Mouse (Mus musculus) neural tube, embryonic 14.5 days (tissue): ENCODE data around the gene Pak6. TPM values are rescaled to one million over a fixed set of nuclear protein-coding genes. Genes with fewer than 3 reads are reported as not detected.

Experiments used
- ATAC-seq: fragments of 200-750 bp; cut with Nextera tagmentation; 2 replicates; pipeline ENCODE4 v1.8.0; 2017; ENCODE audit warnings: low read depth, mild to moderate bottlenecking, moderate TSS enrichment, moderate library complexity
- H3K27ac ChIP-seq: fragments of 300-500 bp; sonication (generic); 2 replicates; pipeline ENCODE4 v1.5.1; 2014; ENCODE audit warnings: low read depth, mild to moderate bottlenecking, control low read depth, low read length, moderate library complexity, mixed read lengths
- H3K27me3 ChIP-seq: fragments of 300-500 bp; sonication (generic); 2 replicates; pipeline ENCODE4 v1.6.1; 2014; ENCODE audit warnings: low read length; ENCODE audit not compliant: control insufficient read depth, insufficient read depth
- H3K36me3 ChIP-seq: fragments of 300-500 bp; sonication (generic); 2 replicates; pipeline ENCODE4 v1.6.1; 2014; ENCODE audit warnings: low read length, mixed read lengths; ENCODE audit not compliant: control insufficient read depth, insufficient read depth
- H3K4me1 ChIP-seq: fragments of 300-500 bp; sonication (generic); 2 replicates; pipeline ENCODE4 v1.6.1; 2014; ENCODE audit warnings: low read length; ENCODE audit not compliant: control insufficient read depth, insufficient read depth
- H3K4me2 ChIP-seq: fragments of 300-500 bp; sonication (generic); 2 replicates; pipeline ENCODE4 v1.6.1; 2014; ENCODE audit warnings: mild to moderate bottlenecking, low read depth, low read length, control low read depth
- H3K4me3 ChIP-seq: fragments of 300-500 bp; sonication (generic); 2 replicates; pipeline ENCODE4 v1.5.1; 2014; ENCODE audit warnings: low read depth, low read length, control low read depth, mixed read lengths
- H3K9ac ChIP-seq: fragments of 300-500 bp; sonication (generic); replicated peaks from 2 replicates; pipeline ENCODE4 v1.6.1; 2014; ENCODE audit warnings: low read depth, mild to moderate bottlenecking, control low read depth, low read length, mixed read lengths
- H3K9me3 ChIP-seq: fragments of 300-500 bp; sonication (generic); 2 replicates; pipeline ENCODE4 v1.6.1; 2016; ENCODE audit warnings: low read length; ENCODE audit not compliant: control insufficient read depth
- WGBS: fragments of 180-500 bp; shearing (Covaris S2); extraction: QIAGEN DNeasy Blood & Tissue Kit; methylation state at CpG from one replicate; pipeline ENCODE4 v1.1.7; 2014; 5-methylcytosine and 5-hydroxymethylcytosine counted together
- polyA plus RNA-seq: library from polyadenylated mRNA; unstranded; fragments of >200 nt; fragmentation: Nextera tagmentation; extraction: Ambion mirVana; gene quantifications from 2 replicates; pipeline ENCODE4 v1.2.1, GENCODE M21; 2014

Gene Pak6
- polyA plus RNA-seq, 1 experiment from 2014 or later, result 39.1 TPM

GRCm38 (mm10) chr2:118686693-118687092 lies 23.6 kb downstream of the Pak6 start:
- Histone ChIP-seq H3K4me2 (no peak overlapping the region), H3K27ac (no peak overlapping the region), H3K36me3 (no peaks in the 10 kb centered on the region), H3K9me3 (no peaks in the 10 kb centered on the region), H3K9ac (no peak overlapping the region), H3K27me3 (no peaks in the 10 kb centered on the region), H3K4me1 (no peaks in the 10 kb centered on the region), H3K4me3 (no peak overlapping the region)
- WGBS, result 84% methylated on average over 8 of the region's 8 CpGs
- no peak for ATAC-seq

DNA sequence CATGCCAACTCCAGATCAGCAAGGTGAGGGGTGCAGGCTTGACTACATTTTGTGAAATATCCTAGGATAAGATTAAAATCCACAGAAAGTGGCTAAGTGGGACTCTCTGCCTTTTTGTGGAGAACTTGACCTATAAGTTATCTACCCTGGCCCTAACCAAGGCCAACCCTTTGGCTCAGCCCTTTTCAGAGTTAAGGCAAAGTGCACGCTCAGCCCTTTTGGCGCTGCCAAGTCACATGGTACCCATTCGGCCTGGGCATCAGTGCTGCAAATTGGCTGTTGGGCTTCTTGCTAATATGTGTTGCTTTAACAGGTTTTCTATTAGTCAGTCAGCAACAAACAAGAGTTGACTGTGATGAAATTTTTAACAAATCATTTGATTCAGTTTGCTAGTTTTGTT lies 24.7 kb downstream of the Pak6 start:
- H3K36me3 ChIP-seq, result no peaks in the 10 kb centered on the region
- no peak overlapping the region for H3K27ac ChIP-seq
- H3K4me1 ChIP-seq, result no peaks in the 10 kb centered on the region
- WGBS, result 88% methylated on average over 3 of the region's 3 CpGs
- no peak overlapping the region for H3K9ac ChIP-seq
- H3K9me3 ChIP-seq, result no peaks in the 10 kb centered on the region
- H3K4me3 ChIP-seq, result no peak overlapping the region
- no peak overlapping the region for H3K4me2 ChIP-seq
- no peak for ATAC-seq
- no peaks in the 10 kb centered on the region for H3K27me3 ChIP-seq

GRCm38 (mm10) chr2:118689875-118690274 lies 26.8 kb downstream of the Pak6 start:
- Histone ChIP-seq H3K27ac (no peak overlapping the region), H3K4me3 (no peak overlapping the region), H3K9ac (no peak overlapping the region), H3K27me3 (no peaks in the 10 kb centered on the region), H3K36me3 (no peaks in the 10 kb centered on the region), H3K4me1 (no peaks in the 10 kb centered on the region), H3K4me2 (no peak overlapping the region), H3K9me3 (no peaks in the 10 kb centered on the region)
- WGBS, result 83% methylated on average over 10 of the region's 10 CpGs
- no peak for ATAC-seq

DNA sequence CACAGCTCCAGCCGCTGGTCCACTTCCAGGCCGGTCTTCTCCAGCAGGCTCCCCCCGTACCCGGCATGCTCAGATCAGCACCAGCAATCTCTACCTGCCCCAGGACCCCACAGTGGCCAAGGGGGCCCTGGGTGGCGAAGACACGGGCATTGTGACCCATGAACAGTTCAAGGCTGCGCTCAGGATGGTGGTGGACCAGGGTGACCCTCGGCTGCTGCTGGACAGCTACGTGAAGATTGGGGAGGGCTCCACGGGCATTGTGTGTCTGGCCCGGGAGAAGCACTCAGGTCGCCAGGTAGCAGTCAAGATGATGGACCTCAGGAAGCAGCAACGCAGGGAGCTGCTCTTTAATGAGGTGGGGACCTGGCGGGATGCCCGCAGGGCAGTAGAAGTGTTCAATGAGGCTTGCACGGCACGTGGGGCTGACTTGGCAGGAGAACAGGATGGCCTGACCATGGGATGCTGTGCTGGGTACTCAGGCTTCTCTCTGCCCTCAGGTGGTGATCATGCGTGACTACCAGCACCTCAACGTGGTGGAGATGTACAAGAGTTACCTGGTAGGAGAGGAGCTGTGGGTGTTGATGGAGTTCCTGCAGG lies 30.4 kb downstream of the Pak6 start:
- ATAC-seq, result 0 out of 2 replicates have a peak, but pooled peaks have one; percentile 19
- H3K4me2 ChIP-seq, result no peak overlapping the region
- H3K4me3 ChIP-seq, result no peak overlapping the region
- no peaks in the 10 kb centered on the region for H3K9me3 ChIP-seq
- no peak overlapping the region for H3K9ac ChIP-seq
- H3K27ac ChIP-seq, result no peak overlapping the region
- H3K4me1 ChIP-seq, result no peaks in the 10 kb centered on the region
- 77% methylated on average over 19 of the region's 19 CpGs for WGBS
- H3K27me3 ChIP-seq, result peaks cover 7% of the 10 kb centered on the region; the same call in 1 of the 2 replicates
- H3K36me3 ChIP-seq, result no peaks in the 10 kb centered on the region

DNA sequence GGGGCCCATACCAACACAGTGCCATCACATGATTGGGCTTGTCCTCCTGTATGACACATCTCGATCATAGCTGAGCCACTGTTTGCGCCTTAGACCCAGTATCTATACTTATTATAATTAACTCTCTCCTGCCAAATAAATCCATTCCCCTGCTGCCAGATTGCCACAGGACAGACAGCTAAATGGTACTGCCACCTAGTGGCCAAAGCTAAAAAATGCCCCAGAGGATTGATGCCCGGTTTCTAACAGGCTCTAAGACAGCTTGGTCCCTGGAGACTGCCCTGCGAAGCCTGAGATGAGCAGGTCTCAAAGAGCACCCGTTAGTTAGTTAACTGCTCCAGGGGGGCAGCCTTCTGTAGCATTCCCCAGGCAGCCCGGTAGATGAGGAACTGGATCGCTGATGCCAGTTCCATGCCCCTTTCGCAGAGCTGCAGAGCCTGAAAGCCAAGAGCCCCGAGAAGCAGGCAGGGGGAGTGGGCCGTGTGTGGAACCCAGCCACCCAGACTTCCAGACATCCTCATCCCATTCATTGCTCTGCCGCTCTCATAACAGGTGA lies 32.7 kb downstream of the Pak6 start:
- Histone ChIP-seq H3K4me1 (no peaks in the 10 kb centered on the region), H3K4me2 (no peak overlapping the region), H3K4me3 (no peak overlapping the region), H3K27me3 (peaks cover 24% of the 10 kb centered on the region), H3K9me3 (no peaks in the 10 kb centered on the region), H3K9ac (no peak overlapping the region), H3K36me3 (no peaks in the 10 kb centered on the region), H3K27ac (no peak overlapping the region)
- ATAC-seq, result peak; percentile 13; the same call in 1 of the 2 replicates
- 28% methylated on average over 11 of the region's 11 CpGs for WGBS

DNA sequence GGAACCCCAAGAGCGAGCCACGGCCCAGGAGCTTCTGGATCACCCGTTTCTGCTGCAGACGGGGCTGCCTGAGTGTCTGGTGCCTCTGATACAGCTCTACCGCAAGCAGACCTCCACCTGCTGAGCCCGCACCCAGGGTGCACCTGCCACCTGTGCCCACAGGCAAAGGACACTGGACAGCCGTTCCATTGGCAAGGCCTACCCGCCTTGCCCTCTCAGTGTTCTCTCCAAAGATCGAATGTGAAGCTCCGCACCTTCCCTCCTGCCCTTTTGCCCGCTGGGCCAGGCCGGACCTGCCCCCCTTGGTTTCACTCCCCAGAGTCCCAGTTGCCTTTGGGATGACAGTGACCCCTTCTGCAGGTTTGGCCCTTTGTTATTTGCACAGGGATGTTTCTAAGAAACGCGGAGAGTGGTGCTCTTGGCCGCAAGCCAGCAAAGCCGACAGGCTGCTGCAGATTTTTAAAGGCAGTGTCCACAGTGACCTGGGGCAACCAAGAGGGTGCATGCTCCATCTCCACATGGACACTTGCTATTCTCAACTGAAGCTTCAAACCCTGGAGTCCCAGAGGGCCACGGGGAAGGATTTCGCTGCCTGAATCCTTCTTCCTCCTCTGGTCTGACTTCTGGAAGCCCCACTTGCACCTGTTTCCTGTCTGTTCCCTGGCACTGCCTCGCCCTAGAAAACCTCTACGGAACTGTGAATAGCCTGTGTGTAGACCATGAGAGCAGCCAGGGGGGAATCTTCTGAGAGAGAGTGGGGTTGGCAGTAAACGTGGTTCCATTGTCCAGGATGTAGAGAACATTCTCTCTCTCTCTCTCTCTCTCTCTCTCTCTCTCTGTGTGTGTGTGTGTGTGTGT lies 33.6 kb downstream of the Pak6 start:
- no peaks in the 10 kb centered on the region for H3K4me1 ChIP-seq
- no peak overlapping the region for H3K9ac ChIP-seq
- peaks cover 31% of the 10 kb centered on the region for H3K27me3 ChIP-seq
- no peaks in the 10 kb centered on the region for H3K9me3 ChIP-seq
- ATAC-seq, result no peak
- no peak overlapping the region for H3K4me2 ChIP-seq
- H3K36me3 ChIP-seq, result no peaks in the 10 kb centered on the region
- H3K27ac ChIP-seq, result no peak overlapping the region
- 48% methylated on average over 21 of the region's 21 CpGs for WGBS
- H3K4me3 ChIP-seq, result no peak overlapping the region

GRCm38 (mm10) chr2:118697311-118697877 lies 34.3 kb downstream of the Pak6 start:
- 34% methylated on average over 5 of the region's 5 CpGs for WGBS
- Histone ChIP-seq H3K4me3 (no peak overlapping the region), H3K9me3 (no peaks in the 10 kb centered on the region), H3K36me3 (no peaks in the 10 kb centered on the region), H3K9ac (no peak overlapping the region), H3K27ac (no peak overlapping the region), H3K4me2 (no peak overlapping the region), H3K4me1 (no peaks in the 10 kb centered on the region; the same call in 1 of the 2 replicates), H3K27me3 (peaks cover 38% of the 10 kb centered on the region)
- no peak for ATAC-seq

DNA sequence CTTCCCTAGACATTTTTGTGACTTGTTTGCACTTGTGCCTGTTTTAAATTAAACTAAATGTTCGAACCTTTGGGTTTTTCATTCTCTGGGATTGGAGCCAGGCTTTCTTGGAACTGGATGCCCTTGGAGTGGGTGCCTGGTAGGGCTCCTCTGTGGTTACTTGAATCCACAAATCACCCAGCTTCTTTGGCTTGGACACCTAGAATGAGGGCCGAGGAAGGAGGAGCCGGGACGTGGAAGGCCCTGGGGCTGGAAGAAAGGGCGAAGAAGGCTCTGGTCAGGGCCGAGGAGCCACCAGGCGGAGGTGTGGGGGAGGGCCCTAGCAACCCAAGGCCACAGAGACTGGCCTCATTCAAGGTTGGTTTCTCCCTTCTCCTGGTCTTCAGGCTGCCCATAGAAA lies 34.9 kb downstream of the Pak6 start:
- WGBS, result 27% methylated on average over 7 of the region's 7 CpGs
- Histone ChIP-seq H3K9ac (no peak overlapping the region), H3K9me3 (no peaks in the 10 kb centered on the region), H3K27ac (no peak overlapping the region), H3K27me3 (peaks cover 43% of the 10 kb centered on the region), H3K4me2 (no peak overlapping the region), H3K36me3 (no peaks in the 10 kb centered on the region), H3K4me1 (peaks cover 5% of the 10 kb centered on the region), H3K4me3 (no peak overlapping the region)
- ATAC-seq, result no peak
